Mouse (Mus musculus): ENCODE measurements around the gene Grap. TPM values are rescaled to one million over a fixed set of nuclear protein-coding genes. Genes with fewer than 3 reads are reported as not detected.

The Grap gene
- total RNA-seq, 2 experiments from 2014 or later: 3.2 to 3.3 TPM

DNA sequence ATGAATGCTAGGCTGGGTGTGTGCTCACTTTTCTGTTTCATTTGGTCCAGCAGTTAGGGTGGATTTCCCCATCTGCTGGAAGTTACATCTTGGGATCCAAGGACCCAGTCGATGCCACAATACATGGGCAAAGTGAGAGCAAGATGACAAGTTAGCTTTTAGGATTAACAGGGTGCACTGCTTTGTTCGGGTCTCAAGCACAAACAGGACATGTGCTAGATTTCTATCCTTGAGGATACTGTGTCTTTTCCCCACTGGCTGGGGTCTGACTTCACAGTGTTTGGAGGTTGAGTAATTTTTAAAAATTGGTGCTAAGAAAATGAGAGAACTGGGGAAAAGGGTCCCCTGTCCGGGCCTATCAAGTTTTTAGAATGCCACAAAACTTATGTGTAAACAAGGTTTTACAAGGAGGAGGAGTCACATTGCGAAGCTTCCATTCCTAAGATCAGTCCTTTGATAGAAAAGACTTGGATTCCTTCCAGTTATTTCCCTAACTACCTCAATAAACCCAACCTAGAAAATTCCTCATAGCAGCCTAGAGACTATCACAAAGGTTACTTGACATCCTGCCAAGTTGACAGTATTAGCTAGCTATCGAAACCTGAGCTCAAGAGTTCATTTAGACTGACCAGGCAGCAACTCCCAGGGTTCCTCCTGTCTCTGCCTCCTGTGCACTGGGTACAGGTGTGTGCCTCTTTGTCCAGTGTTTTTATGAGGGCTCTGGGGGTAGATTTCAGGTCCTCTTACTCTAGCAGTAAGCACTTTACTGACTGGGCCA is 9.7 kb upstream of the Grap start:
- H3K4me3 ChIP-seq: no peak overlapping the region
- H3K27ac ChIP-seq: no peak overlapping the region
- intact Hi-C loops (cut with DNase I): no loop called here
- no peak for TF ChIP-seq CTCF (IDR thresholded peaks at IDR 0.05)
- DNase-seq: no peak

DNA sequence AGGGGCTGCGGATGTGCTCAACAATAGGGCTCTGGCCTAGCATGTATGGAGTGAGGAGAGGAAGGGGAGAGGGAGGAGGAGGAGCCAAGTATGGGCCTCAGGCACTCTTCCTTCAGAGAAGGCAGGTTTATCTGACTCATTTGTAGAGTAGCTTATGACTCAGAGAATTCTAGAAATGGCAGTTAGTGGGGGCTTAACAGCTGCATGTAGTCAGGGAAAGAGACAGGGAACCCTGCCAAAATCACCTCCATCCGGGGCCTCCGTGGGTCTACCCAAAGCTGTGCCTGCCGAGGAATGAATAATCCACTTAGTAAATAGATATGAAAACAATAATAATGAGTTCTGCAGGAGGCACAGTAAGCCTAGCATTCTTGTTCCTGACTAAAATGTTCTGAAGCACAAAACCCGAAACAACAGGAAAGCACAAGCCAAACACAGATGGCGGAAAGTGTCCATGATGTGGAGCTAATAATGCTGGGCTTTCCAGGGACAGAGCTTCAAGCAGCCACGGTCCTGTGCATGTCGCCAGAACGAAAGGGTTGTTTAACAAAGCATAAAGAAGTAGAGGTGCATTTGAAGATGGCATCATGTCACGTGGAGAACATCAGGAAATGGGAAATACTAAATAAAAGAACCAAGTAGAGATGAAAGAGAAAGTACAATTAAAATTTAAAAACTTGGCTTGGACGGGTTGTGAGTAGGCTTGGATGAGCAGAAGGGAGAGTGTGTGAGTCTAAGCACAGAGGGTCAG is 8.3 kb upstream of the Grap start:
- peak overlapping the region; percentile 63 for H3K27ac ChIP-seq
- intact Hi-C loops (cut with DNase I): no loop called here
- DNase-seq: no peak
- H3K4me3 ChIP-seq: peak overlapping the region; percentile 21
- no peak for TF ChIP-seq CTCF (IDR thresholded peaks at IDR 0.05)

DNA sequence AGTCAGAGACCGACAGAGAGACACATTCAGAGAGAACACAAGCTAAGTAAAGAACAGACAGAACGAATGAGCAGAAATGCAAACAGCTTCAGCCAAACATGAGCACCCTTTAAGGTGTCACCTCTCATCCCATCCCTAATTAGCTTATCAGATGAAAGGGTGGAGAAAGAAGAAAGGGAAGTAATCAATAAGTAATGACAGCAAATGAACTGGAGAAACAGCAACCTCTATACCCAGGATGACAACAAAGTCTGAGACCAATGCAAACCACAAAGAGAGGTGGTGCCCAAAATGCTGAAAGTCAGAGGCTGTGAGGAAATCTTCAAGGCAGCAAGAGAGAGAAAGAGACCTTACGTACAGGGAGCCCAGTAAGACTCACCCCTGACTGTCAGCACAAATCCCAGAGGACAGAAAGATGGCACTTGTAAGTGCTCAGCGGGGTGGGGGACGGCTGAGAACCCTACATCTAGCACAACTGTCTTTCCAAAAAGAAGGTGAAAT is 7.7 kb upstream of the Grap start:
- Histone ChIP-seq H3K27ac (peak overlapping the region; percentile 63), H3K4me3 (no peak overlapping the region)
- intact Hi-C loops (cut with DNase I): no loop called here
- no peak for DNase-seq
- no peak for TF ChIP-seq CTCF (IDR thresholded peaks at IDR 0.05)

DNA sequence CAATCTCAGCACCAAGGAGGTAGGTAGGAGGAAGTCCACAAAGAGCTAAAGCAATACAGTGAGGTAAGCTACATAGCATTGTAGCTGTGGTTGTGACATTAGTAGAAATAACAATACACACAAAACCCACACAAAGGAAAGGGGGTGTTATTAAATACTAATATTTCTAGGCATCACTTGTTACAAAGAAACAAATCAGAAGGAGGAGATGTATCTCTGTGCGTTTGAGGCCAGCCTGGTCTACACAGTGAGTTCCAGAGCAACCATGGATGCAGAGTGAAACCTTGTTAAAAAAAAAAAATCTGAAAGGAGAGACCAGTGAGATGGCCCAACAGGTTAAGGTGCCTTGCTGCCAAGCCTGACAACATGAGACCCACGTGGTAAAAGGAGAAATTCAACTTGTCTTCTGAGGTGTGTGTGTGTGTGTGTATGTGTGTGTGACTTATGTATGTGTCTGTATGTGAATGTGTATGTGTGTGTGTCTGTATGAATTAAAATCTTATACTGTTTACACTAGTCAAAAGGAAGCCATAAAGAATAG is 6.5 kb upstream of the Grap start:
- Histone ChIP-seq H3K27ac (no peak overlapping the region), H3K4me3 (no peak overlapping the region)
- no peak for DNase-seq
- no peak for TF ChIP-seq CTCF (IDR thresholded peaks at IDR 0.05)
- intact Hi-C loops (cut with DNase I): no loop called here

DNA sequence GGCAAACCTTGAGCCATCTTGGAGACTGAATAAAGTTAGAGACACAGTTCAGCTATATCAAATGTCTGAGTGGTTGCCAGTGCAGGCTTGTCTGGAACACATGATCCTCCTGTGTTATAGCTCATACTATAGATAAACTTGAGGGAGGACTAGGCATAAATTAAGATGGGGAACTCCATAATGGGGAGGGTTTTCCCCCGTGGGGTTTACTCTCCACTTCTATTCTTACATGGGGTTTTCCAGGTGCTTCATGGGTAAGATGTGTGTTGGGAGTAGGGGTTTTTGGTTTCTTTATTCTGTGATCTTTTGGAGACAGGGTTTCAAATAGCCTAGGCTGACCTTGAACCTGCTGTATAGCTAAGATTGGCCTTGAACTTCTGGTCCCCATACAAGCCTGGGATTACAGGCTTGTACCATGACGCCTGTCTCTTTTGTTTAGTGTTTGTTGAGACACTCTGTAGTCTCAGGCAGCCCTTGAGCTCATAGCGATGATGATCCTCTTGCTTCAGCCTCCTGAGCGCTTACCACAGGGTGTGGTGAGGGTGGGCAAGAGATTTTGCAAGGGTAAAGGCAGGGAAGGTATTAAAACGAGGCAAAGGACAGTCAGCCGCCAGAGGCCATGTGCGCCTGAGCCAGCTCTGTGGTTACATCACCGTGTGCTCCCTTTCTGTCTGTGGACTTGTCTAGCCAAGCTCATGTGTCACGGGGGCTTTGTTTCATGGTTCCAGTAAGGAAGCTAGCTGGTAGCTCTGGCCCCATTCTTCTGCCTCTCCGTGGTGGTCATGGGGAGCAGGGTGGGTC is 5.8 kb upstream of the Grap start:
- H3K27ac ChIP-seq: no peak overlapping the region
- no peak overlapping the region for H3K4me3 ChIP-seq
- DNase-seq: no peak
- TF ChIP-seq CTCF (IDR thresholded peaks at IDR 0.05): no peak
- intact Hi-C loops (cut with DNase I): no loop called here

DNA sequence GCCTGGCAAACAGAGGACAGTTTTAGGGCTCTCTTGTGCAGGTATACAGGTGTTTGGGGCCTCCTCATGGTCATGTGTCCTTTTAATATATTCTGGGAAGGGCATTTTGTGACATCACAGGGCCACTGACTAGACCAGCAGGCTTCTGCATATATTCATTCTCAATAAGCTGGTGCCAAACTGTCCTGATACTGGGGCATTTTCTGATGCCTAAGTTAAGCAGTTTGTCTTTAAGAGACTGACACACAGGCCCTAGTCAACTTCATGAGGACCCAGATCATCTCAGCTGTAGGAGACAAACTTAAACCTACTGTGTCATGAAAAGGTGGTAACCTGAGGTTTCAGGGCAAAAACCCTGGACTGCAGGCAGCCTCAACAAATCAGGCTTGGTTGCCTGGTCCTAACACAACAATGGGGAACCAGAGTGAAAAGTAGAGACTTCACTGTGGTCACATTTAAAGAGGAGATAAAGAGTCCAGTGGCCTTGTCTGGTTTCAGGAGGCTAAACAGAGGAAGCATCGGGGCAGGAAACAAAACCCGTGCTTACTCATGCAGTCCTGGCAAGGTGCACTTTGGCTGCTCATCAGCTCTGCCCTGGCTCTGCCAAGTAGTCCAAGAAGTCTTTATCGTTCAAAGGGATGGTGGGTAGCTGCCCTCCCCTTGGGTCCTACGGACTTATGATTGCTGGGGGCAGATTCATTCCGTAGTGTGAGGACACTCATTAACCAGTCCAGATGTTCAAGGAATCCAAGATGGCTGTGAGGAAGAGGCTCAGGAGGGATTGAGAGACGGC is 4.9 kb upstream of the Grap start:
- DNase-seq: peak; percentile 42
- Histone ChIP-seq H3K4me3 (no peak overlapping the region), H3K27ac (0 out of 2 replicates have a peak overlapping the region, but pooled peaks have one; percentile 20)
- no peak for TF ChIP-seq CTCF (IDR thresholded peaks at IDR 0.05)
- intact Hi-C loops (cut with DNase I): no loop called here

DNA sequence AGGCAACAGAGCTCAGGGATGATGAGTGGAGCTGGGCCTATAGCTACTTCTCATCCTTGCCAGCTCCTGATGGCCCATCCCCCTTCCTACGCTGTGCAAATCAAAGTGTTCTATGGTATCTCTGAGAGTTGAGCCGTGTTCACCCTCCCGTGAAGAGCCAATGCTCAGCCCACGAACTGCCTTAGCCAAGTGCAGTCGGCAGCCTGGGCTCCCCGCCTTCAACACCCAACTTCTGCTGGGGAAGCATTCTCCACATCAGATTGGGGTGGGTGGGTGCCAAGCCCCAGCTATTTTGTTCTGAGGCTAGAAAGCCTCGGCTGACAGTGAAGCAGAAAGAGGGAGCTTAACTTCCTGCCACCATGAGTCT is 4.3 kb upstream of the Grap start:
- H3K4me3 ChIP-seq: no peak overlapping the region
- intact Hi-C loops (cut with DNase I): no loop called here
- no peak for TF ChIP-seq CTCF (IDR thresholded peaks at IDR 0.05)
- DNase-seq: no peak
- no peak overlapping the region for H3K27ac ChIP-seq

DNA sequence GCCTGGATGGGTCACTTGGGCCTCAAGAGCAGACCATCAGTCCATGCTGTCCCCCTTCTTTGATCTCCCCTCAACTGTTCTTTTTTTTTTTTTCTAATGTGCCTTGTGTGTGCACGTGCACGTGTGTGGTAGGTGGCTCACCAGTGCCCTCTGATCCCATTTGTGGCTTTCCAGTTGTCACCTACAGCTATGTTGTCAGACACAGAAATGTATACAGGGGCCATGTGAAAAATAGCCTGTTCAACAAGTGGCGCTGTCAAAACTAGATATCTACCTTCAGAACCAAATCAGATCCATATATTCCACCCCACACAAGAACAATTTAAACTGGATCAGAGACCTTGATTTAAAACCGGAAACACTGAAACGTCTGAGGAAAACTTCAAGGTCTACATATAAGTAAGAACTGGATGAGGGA is 3.9 kb upstream of the Grap start:
- Histone ChIP-seq H3K27ac (no peak overlapping the region), H3K4me3 (no peak overlapping the region)
- DNase-seq: no peak
- intact Hi-C loops (cut with DNase I): no loop called here
- no peak for TF ChIP-seq CTCF (IDR thresholded peaks at IDR 0.05)

DNA sequence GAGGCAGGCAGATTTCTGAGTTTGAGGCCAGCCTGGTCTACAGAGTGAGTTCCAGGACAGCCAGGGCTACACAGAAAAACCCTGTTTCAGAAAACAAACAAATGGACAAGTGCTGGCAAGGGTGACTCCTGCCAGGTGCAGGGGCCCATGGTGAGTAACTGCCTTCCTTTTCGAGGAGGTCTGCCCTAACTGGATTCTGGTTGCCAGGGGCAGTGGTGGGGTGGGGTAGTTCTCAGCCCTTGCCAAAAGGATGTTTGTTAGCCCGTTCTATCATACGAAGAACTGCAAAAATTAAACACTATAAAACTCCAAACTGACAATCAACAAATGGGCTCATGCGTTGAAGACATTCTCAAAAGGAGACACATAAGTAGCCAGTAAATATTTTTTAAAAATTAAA is 3.4 kb upstream of the Grap start:
- intact Hi-C loops (cut with DNase I): no loop called here
- no peak for DNase-seq
- no peak for TF ChIP-seq CTCF (IDR thresholded peaks at IDR 0.05)
- no peak overlapping the region for H3K4me3 ChIP-seq
- no peak overlapping the region for H3K27ac ChIP-seq

DNA sequence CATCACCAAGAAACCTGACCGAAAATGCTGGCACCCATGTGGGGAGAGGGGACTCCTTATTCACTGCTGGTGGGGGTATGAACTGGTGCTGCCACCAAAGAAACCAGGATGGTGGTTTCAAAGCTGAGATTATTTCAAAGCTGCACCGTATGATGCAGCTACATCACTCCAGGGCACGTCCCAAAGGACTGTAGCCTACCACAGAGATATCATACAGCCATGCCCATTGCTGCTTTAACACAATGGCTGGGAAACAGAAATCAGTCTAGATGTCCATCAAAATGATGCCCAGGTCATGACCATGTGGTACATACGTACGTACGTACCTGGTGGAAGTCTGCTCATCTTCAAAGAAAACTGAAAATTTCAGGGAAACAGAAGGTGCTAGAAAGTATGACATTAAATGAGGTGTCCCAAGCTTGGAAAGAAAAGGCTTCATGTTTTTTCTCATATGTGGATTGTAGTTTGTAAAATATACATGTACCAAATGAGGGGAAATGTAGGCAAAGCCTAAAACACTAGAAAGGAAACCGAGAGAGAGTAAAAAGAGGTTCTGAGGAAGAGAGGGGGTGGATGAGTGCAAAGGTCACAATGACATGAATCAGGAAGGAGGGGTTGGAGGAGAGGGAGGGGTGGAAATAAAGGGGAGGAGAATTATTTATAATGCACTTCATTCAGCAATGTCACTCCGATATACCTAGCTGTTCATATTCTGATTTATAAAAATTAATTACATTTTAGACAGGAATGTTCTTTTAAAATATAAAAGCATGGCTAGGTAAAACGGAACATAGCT is 2.4 kb upstream of the Grap start:
- no peak for TF ChIP-seq CTCF (IDR thresholded peaks at IDR 0.05)
- Histone ChIP-seq H3K27ac (no peak overlapping the region), H3K4me3 (no peak overlapping the region)
- intact Hi-C loops (cut with DNase I): no loop called here
- no peak for DNase-seq

DNA sequence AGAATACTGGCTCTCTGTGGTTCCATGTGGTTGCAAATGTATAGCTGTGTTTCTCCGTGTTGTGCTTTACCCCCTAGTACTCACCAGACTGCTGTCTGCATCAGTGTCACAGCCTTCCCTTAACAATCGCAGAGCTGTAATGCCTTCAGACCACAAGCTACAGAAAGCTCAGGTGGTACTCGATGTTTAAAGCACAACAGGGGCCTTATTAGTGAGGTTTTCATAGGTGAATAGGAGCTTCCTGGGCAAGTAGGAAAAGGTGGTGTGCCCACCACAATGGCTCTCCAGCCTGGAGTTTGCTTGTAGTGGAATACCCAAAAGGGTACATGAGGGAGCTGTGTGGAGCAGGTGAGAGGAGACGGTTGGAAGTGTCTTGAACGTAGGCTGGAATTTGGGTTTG is 849 bp upstream of the Grap start:
- peak overlapping the region; percentile 77 for H3K27ac ChIP-seq
- no peak overlapping the region for H3K4me3 ChIP-seq
- TF ChIP-seq CTCF (IDR thresholded peaks at IDR 0.05): no peak
- intact Hi-C loops (cut with DNase I): no loop called here
- DNase-seq: no peak

All from gastrocnemius, adult 2 months (tissue).